Mouse (Mus musculus) layer of hippocampus, adult 18-20 months (tissue): ENCODE data around the gene Dclre1a. TPM values are rescaled to one million over a fixed set of nuclear protein-coding genes. Genes with fewer than 3 reads are reported as not detected.

Experiments
- DNase-seq, 2 experiments: peaks; one replicate each; pipeline ENCODE4 v3.0.0; 2022; ENCODE audit warnings: low spot score in 2 of 2
- long read RNA-seq: library from polyadenylated mRNA; stranded (forward); transcript quantifications from one replicate; pipeline ENCODE4 v2.0.0, GENCODE M21; 2021
- total RNA-seq, 2 experiments: library from RNA; stranded (reverse); gene quantifications; 2 replicates each; pipeline ENCODE4 v1.2.3; 2021

Dclre1a gene
- total RNA-seq = 1 to 10 TPM; 6.6 to 7.3 TPM
- long read RNA-seq, full-length matches to known transcripts = 1 of 5 reads
- long read RNA-seq, partial matches to known transcripts = 1 of 5 reads
- long read RNA-seq, other reads (novel, unspliced or antisense) = 3 of 5 reads

GRCm38 (mm10) chr19:56547456-56548229, at the start of gene Dclre1a:
TSS of gene Dclre1a (minus strand) at chr19:56548222.
- peak; percentile 40 to 76 for DNase-seq

- DNase-seq = no peak
These were observed 44.5 kb upstream of the Dclre1a start for GRCm38 (mm10) chr19:56592472-56592871.

- no peak for DNase-seq
These were observed 42.2 kb upstream of the Dclre1a start for GRCm38 (mm10) chr19:56590250-56590649.

- no peak for DNase-seq
These were observed 41.4 kb upstream of the Dclre1a start for GRCm38 (mm10) chr19:56589455-56589854.

GRCm38 (mm10) chr19:56589008-56589407, 41.0 kb upstream of the Dclre1a start:
- no peak for DNase-seq

GRCm38 (mm10) chr19:56588205-56588626, 40.2 kb upstream of the Dclre1a start:
- peak; percentile 56 to 70 for DNase-seq

GRCm38 (mm10) chr19:56586320-56586719, 38.3 kb upstream of the Dclre1a start:
- no peak for DNase-seq

- no peak for DNase-seq
These were observed 36.3 kb upstream of the Dclre1a start for GRCm38 (mm10) chr19:56584288-56584687.

GRCm38 (mm10) chr19:56583785-56584184, 35.8 kb upstream of the Dclre1a start:
- DNase-seq = no peak

- DNase-seq = no peak
These were observed 34.0 kb upstream of the Dclre1a start for GRCm38 (mm10) chr19:56581981-56582380.

- no peak for DNase-seq
These were observed 29.8 kb upstream of the Dclre1a start for GRCm38 (mm10) chr19:56577801-56578200.

- peak; percentile 22 to 28 for DNase-seq
These were observed 25.2 kb upstream of the Dclre1a start for GRCm38 (mm10) chr19:56573184-56573583.

GRCm38 (mm10) chr19:56571913-56572312, 23.9 kb upstream of the Dclre1a start:
- DNase-seq = no peak

GRCm38 (mm10) chr19:56571234-56571633, 23.2 kb upstream of the Dclre1a start:
- no peak for DNase-seq

- no peak for DNase-seq
These were observed 22.8 kb upstream of the Dclre1a start for GRCm38 (mm10) chr19:56570781-56571180.

- DNase-seq = no peak
These were observed 18.9 kb upstream of the Dclre1a start for GRCm38 (mm10) chr19:56566940-56567339.

GRCm38 (mm10) chr19:56566041-56566440, 18.0 kb upstream of the Dclre1a start:
- DNase-seq = peak; percentile 60 to 79

- no peak for DNase-seq
These were observed 17.3 kb upstream of the Dclre1a start for GRCm38 (mm10) chr19:56565358-56565757.

- DNase-seq = no peak
These were observed 15.4 kb upstream of the Dclre1a start for GRCm38 (mm10) chr19:56563469-56563868.

GRCm38 (mm10) chr19:56562433-56563138, 14.6 kb upstream of the Dclre1a start:
- no peak for DNase-seq

GRCm38 (mm10) chr19:56555972-56556371, 8.0 kb upstream of the Dclre1a start:
- no peak for DNase-seq

GRCm38 (mm10) chr19:56553177-56553576, 5.2 kb upstream of the Dclre1a start:
- DNase-seq = no peak
